Mouse (Mus musculus): ENCODE measurements around the gene Eml1.
A peak's percentile ranks its signal among the peaks of the same experiment; 100 is the strongest.

DNA sequence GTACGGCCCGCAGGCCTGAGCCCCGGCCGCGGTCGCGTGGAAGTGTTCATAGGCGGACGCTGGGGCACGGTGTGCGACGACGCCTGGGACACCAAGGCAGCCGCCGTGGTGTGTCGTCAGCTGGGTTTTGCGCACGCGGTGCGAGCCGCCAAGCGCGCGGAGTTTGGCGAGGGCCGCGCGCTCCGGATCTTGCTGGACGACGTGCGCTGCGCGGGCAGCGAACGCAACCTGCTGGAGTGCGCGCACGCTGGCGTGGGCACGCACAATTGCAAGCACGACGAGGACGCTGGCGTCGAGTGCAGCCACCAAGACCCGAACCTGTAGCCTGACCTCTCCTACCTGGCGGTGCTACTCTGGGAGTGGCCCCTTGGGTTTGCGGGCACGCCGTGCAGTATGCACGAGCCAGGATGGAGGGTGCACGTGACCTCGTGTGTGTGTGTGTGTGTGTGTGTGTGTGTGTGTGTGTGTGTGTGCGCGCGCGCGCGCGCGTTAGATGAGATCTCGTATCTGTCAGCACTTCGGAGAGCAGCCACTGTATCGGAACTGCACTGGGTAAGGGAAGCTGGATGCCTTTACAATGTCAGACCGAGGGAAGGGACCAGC is 42.8 kb upstream of the Eml1 start:
- TF ChIP-seq POLR2A (IDR thresholded peaks at IDR 0.05; ENCODE audit: extremely low read depth, insufficient read depth, low read length) = peak; percentile 69; the same call in 1 of the 2 replicates
- TF ChIP-seq CTCF (IDR thresholded peaks at IDR 0.05; ENCODE audit: extremely low read depth, insufficient read depth, low read length) = no peak

Measured in cortical plate, adult 2 months (tissue).